Mouse (Mus musculus): ENCODE measurements at regions not wholly inside any gene's neighbourhood (a gene's known extent, or its start where the extent isn't known, plus 50 kb on each side); places are given as distances from the start of the nearest gene placed in this dataset.

GRCm38 (mm10) chr4:107746366-107746765 lies 55.7 kb upstream of the Lrp8 start:
- TF ChIP-seq CTCF (IDR thresholded peaks at IDR 0.05; ENCODE audit: low read depth) = no peak
- no peak for TF ChIP-seq EP300 (IDR thresholded peaks at IDR 0.05; ENCODE audit: low read depth)
